Mouse (Mus musculus) liver, embryonic 13.5 days (tissue): Measurements from ENCODE around the gene Iqcd. TPM values are rescaled to one million over a fixed set of nuclear protein-coding genes. Genes with fewer than 3 reads are reported as not detected.

Experiments used
- ATAC-seq: fragments of 200-750 bp; cut with Nextera tagmentation; 2 replicates; pipeline ENCODE4 v1.8.0; 2017; ENCODE audit warnings: low read depth, mild to moderate bottlenecking, moderate number of reproducible peaks, moderate library complexity
- DNase-seq: peaks from one replicate; pipeline ENCODE4 v3.0.0; 2022
- H3K27ac ChIP-seq: fragments of 300-500 bp; sonication (generic); 2 replicates; pipeline ENCODE4 v1.5.1; 2015; ENCODE audit warnings: moderate library complexity, mild to moderate bottlenecking, inconsistent platforms
- H3K27me3 ChIP-seq: fragments of 300-500 bp; sonication (generic); 2 replicates; pipeline ENCODE4 v1.6.1; 2015; ENCODE audit warnings: mild to moderate bottlenecking, inconsistent platforms
- H3K36me3 ChIP-seq: fragments of 300-500 bp; sonication (generic); 2 replicates; pipeline ENCODE4 v1.6.1; 2015; ENCODE audit warnings: mild to moderate bottlenecking, inconsistent platforms
- H3K4me1 ChIP-seq: fragments of 300-500 bp; sonication (generic); replicated peaks from 2 replicates; pipeline ENCODE4 v1.6.1; 2015; ENCODE audit warnings: inconsistent platforms
- H3K4me2 ChIP-seq: fragments of 300-500 bp; sonication (generic); 2 replicates; pipeline ENCODE4 v1.6.1; 2015; ENCODE audit warnings: inconsistent platforms, mild to moderate bottlenecking, moderate library complexity
- H3K4me3 ChIP-seq: fragments of 300-500 bp; sonication (generic); replicated peaks from 2 replicates; pipeline ENCODE4 v1.5.1; 2015; ENCODE audit warnings: mild to moderate bottlenecking, inconsistent platforms
- H3K9ac ChIP-seq: fragments of 300-500 bp; sonication (generic); 2 replicates; pipeline ENCODE4 v1.6.1; 2015; ENCODE audit warnings: mild to moderate bottlenecking, inconsistent platforms
- H3K9me3 ChIP-seq: fragments of 300-500 bp; sonication (generic); replicated peaks from 2 replicates; pipeline ENCODE4 v1.6.1; 2016; ENCODE audit warnings: inconsistent platforms
- WGBS: fragments of 180-500 bp; shearing (Covaris S2); methylation state at CpG from one replicate; pipeline ENCODE4 v1.1.7; 2015; ENCODE audit not compliant: insufficient replicate concordance; 5-methylcytosine and 5-hydroxymethylcytosine counted together
- polyA plus RNA-seq: library from polyadenylated mRNA; unstranded; fragments of >200 nt; fragmentation: Nextera tagmentation; extraction: Ambion mirVana; gene quantifications from 2 replicates; pipeline ENCODE4 v1.2.1, GENCODE M21; 2015

Iqcd gene
- polyA plus RNA-seq, 1 experiment from 2014 or later, result 1.9 TPM

DNA sequence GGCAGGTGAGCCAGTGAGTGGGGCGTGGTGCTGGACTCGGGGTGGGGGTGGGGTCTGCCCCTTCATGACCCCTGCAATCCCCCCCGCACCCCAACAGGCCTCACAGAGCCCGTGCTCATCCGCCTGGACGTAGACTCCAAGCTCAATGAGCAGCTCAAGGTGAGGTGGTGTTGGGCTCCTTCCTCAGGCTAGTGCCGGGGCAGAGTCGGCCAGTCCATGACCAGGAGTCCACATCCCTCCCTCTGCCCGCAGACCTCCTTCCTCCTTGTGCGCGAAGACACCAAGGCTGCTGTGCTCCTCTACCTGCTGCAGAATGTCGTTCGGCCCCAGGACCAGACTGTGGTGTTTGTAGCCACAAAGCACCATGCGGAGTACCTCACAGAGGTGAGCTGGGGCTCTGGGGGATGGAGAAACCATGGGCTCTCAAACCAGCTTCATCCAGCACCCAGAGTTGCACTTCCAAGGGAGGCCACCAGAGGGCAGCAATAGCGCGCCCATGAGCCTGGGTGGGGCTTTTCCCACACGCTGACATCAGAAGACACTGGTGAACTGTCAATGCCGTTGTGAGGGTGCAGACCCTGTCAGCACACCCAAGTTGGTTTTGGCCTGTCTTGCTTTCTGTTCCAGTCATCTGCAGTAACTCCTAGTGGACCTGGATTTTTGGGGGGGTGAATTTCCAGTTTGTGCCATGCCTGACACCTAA lies 31.7 kb downstream of the Iqcd start:
- no peaks in the 10 kb centered on the region for H3K4me1 ChIP-seq
- no peak overlapping the region for H3K4me2 ChIP-seq
- WGBS, result 66% methylated on average over 18 of the region's 18 CpGs
- no peak overlapping the region for H3K9ac ChIP-seq
- H3K27me3 ChIP-seq, result no peaks in the 10 kb centered on the region
- peaks cover 100% of the 10 kb centered on the region for H3K36me3 ChIP-seq
- no peak overlapping the region for H3K4me3 ChIP-seq
- peak; percentile 8; the same call in 1 of the 2 replicates for ATAC-seq
- peaks cover 6% of the 10 kb centered on the region for H3K9me3 ChIP-seq
- DNase-seq, result peak; percentile 70
- H3K27ac ChIP-seq, result no peak overlapping the region

GRCm38 (mm10) chr5:120621078-120621765 lies 32.4 kb downstream of the Iqcd start:
- WGBS, result 80% methylated on average over 23 of the region's 23 CpGs
- H3K27me3 ChIP-seq, result no peaks in the 10 kb centered on the region
- H3K4me2 ChIP-seq, result no peak overlapping the region
- H3K9me3 ChIP-seq, result no peaks in the 10 kb centered on the region
- no peak overlapping the region for H3K4me3 ChIP-seq
- peaks cover 100% of the 10 kb centered on the region for H3K36me3 ChIP-seq
- no peak overlapping the region for H3K27ac ChIP-seq
- H3K4me1 ChIP-seq, result no peaks in the 10 kb centered on the region
- no peak overlapping the region for H3K9ac ChIP-seq
- DNase-seq, result no peak
- no peak for ATAC-seq

DNA sequence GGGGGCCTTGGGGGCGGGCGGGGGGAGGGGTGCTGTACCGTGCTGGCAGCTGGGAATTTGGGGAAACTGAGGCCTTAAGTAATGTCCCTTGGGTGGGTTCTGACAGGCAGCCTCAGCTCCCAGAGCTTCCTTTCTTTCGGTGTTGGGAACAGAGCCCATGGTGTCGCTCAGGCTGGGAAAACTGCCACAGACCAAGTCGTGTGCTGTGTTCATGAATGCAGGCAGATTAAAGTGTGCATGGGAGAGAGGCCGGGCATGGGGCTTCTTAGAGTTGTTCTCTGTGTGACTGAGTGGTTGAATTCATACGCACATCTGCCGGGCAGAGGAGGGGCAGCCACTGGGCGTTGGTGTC lies 33.0 kb downstream of the Iqcd start:
- H3K9ac ChIP-seq, result no peak overlapping the region
- H3K4me3 ChIP-seq, result no peak overlapping the region
- DNase-seq (no peak), ATAC-seq (no peak)
- H3K27me3 ChIP-seq, result no peaks in the 10 kb centered on the region
- WGBS, result 79% methylated on average over 10 of the region's 10 CpGs
- no peaks in the 10 kb centered on the region; the same call in 1 of the 2 replicates for H3K4me1 ChIP-seq
- peaks cover 100% of the 10 kb centered on the region for H3K36me3 ChIP-seq
- H3K9me3 ChIP-seq, result no peaks in the 10 kb centered on the region
- no peak overlapping the region for H3K27ac ChIP-seq
- H3K4me2 ChIP-seq, result no peak overlapping the region

GRCm38 (mm10) chr5:120622198-120622851 lies 33.5 kb downstream of the Iqcd start:
- H3K4me1 ChIP-seq, result no peaks in the 10 kb centered on the region; the same call in 1 of the 2 replicates
- 80% methylated on average over 5 of the region's 5 CpGs for WGBS
- H3K4me3 ChIP-seq, result no peak overlapping the region
- no peaks in the 10 kb centered on the region for H3K9me3 ChIP-seq
- DNase-seq (no peak), ATAC-seq (no peak)
- H3K36me3 ChIP-seq, result peaks cover 100% of the 10 kb centered on the region
- H3K27me3 ChIP-seq, result no peaks in the 10 kb centered on the region
- H3K27ac ChIP-seq, result no peak overlapping the region
- H3K4me2 ChIP-seq, result no peak overlapping the region
- no peak overlapping the region for H3K9ac ChIP-seq

DNA sequence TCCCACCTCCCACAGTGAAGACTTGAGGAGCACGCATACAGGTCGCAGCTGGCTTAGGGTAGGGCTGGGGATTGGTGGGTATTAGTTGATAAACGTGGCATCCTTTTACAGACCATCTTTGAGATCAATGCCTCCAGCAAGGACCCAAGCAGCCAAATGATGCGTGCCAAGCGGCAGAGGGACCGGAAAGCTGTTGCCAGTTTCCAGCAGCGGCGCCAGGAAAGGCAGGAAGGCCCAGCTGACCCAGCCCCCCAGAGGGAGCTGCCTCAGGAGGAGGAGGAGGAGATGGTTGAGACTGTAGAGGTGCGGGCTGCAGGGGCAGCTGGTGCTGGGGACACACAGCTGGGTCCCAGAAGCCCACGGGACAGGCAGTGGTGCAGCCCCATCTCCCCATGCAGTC lies 35.6 kb downstream of the Iqcd start:
- no peak overlapping the region for H3K9ac ChIP-seq
- ATAC-seq (no peak), DNase-seq (no peak)
- H3K36me3 ChIP-seq, result peaks cover 88% of the 10 kb centered on the region
- H3K4me2 ChIP-seq, result no peak overlapping the region
- 81% methylated on average over 10 of the region's 10 CpGs for WGBS
- H3K9me3 ChIP-seq, result no peaks in the 10 kb centered on the region
- H3K4me3 ChIP-seq, result no peak overlapping the region
- H3K27me3 ChIP-seq, result 0 out of 2 replicates have a peak, but pooled peaks cover 2% of the 10 kb centered on the region
- H3K27ac ChIP-seq, result no peak overlapping the region
- H3K4me1 ChIP-seq, result peaks cover 10% of the 10 kb centered on the region

DNA sequence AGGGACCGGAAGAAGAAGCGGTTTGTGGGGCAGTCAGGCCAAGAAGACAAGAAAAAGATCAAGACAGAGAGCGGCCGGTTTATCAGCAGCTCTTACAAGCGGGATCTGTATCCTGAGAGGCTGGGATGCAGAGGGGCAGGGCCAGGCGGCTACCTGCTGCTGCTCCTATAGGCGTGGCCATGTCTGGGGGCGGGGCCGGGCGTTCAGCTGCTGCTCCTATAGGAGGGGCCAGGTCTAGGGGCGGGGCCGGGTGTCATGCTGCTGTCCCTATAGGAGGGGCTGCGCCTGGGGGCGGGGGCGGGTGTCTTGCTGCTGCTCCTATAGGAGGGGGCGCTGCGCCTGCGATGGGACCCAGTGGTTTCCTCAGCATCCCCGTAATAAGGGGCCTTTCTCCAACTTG lies 37.6 kb downstream of the Iqcd start:
- Histone ChIP-seq H3K4me1 (peaks cover 10% of the 10 kb centered on the region), H3K9ac (no peak overlapping the region), H3K36me3 (peaks cover 68% of the 10 kb centered on the region), H3K9me3 (no peaks in the 10 kb centered on the region), H3K4me3 (no peak overlapping the region), H3K27me3 (peaks cover 22% of the 10 kb centered on the region), H3K27ac (no peak overlapping the region), H3K4me2 (no peak overlapping the region)
- ATAC-seq (peak; percentile 70), DNase-seq (peak; percentile 33)
- WGBS, result 59% methylated on average over 19 of the region's 19 CpGs

GRCm38 (mm10) chr5:120627515-120628300 lies 38.9 kb downstream of the Iqcd start:
- 86% methylated on average over 15 of the region's 15 CpGs for WGBS
- no peak for ATAC-seq

DNA sequence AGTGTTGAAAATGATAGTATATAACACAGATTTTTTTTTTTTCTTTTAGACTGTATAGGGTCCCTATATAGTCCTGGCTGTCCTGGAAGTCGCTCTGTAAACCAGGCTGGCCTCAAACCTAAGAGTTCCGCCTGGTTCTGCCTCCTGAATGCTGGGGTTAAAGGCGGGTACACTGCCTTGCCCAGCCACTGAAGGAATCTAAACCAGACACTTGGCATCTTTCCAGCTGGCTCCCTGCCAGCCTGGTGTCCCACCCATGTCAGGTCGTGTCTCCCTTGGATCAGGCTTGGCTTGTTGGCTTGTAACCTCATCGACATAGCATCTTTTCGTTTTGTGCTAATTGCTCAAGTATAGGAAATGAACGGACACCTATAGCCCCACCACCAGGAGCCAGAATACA lies 39.8 kb downstream of the Iqcd start:
- Histone ChIP-seq H3K4me1 (peaks cover 10% of the 10 kb centered on the region), H3K36me3 (peaks cover 46% of the 10 kb centered on the region), H3K4me3 (no peak overlapping the region), H3K27me3 (peaks cover 37% of the 10 kb centered on the region), H3K27ac (no peak overlapping the region), H3K9me3 (peaks cover 5% of the 10 kb centered on the region; the same call in 1 of the 2 replicates), H3K4me2 (no peak overlapping the region), H3K9ac (no peak overlapping the region)
- ATAC-seq (no peak), DNase-seq (no peak)
- 61% methylated on average over 7 of the region's 7 CpGs for WGBS

More at GRCm38 (mm10) chr5:120627515-120628300, 38.9 kb downstream of the Iqcd start:
- Histone ChIP-seq H3K36me3 (peaks cover 55% of the 10 kb centered on the region), H3K4me3 (no peak overlapping the region), H3K9ac (no peak overlapping the region), H3K27ac (no peak overlapping the region), H3K9me3 (peaks cover 5% of the 10 kb centered on the region; the same call in 1 of the 2 replicates), H3K27me3 (peaks cover 35% of the 10 kb centered on the region), H3K4me1 (peaks cover 10% of the 10 kb centered on the region), H3K4me2 (no peak overlapping the region)
- no peak for DNase-seq

DNA sequence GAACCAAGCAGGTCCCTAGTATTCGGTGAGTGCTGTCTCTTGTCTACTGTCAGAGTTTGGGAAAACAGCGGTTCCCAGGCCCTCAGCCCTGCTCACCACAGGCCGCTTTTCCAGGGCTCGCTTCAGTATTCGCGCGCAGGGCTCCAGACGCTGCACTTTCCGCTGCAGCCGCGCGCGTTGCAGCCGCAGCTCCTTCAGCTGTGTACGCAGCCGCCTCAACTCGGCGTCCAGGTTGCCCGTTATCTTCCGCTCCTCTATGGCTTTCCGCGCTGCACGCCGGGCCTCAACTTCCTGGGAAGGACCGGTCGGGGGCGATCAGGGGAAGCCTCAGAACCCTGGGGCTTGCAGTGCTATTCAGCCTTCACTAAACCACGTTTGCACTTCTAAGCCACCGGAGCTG lies 42.3 kb downstream of the Iqcd start:
- Histone ChIP-seq H3K4me1 (peaks cover 10% of the 10 kb centered on the region), H3K36me3 (peaks cover 21% of the 10 kb centered on the region), H3K4me3 (no peak overlapping the region), H3K9me3 (peaks cover 5% of the 10 kb centered on the region; the same call in 1 of the 2 replicates), H3K4me2 (peak overlapping the region; percentile 28; the same call in 1 of the 2 replicates), H3K9ac (no peak overlapping the region), H3K27ac (no peak overlapping the region), H3K27me3 (peaks cover 49% of the 10 kb centered on the region)
- 7% methylated on average over 29 of the region's 29 CpGs for WGBS
- DNase-seq, result no peak
- ATAC-seq, result no peak

DNA sequence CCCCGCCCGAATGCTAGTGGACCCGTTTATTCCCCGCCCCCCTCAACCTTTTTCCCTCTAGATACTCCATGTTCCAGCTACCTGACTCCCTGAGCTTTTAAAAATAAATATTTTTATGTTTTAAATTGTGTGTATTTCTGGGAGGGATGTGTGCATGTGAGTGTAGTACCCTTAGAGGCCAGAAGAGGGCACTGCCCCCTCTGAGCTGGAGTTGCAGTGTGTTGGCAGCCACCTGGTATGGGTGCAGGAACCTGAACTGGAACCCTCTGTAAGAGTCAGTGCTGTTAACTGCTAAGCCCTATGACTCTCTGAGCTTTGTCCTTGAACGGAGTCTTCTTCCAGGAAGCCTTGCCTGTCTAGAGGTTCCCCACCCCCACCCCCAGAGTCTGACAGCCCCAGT lies 43.1 kb downstream of the Iqcd start:
- Histone ChIP-seq H3K4me3 (no peak overlapping the region), H3K4me1 (peaks cover 10% of the 10 kb centered on the region)
- ATAC-seq, result no peak

GRCm38 (mm10) chr5:120634131-120634530 lies 45.3 kb downstream of the Iqcd start, which contains the start of gene Cfap73:
TSS of gene Cfap73 (minus strand) at chr5:120634235.
- Histone ChIP-seq H3K9ac (no peak within 1 kb of the TSS), H3K36me3 (no peaks in the 10 kb centered on the region), H3K27me3 (peaks cover 49% of the 10 kb centered on the region), H3K9me3 (peaks cover 5% of the 10 kb centered on the region; the same call in 1 of the 2 replicates), H3K27ac (no peak within 1 kb of the TSS), H3K4me2 (no peak within 1 kb of the TSS), H3K4me3 (no peak within 1 kb of the TSS), H3K4me1 (no peaks in the 10 kb centered on the region)
- 41% methylated on average over 9 of the region's 9 CpGs for WGBS
- DNase-seq, result no peak
- ATAC-seq, result no peak

More for the DNA sequence above, 43.1 kb downstream of the Iqcd start:
- H3K9me3 ChIP-seq, result peaks cover 5% of the 10 kb centered on the region; the same call in 1 of the 2 replicates
- H3K27me3 ChIP-seq, result peaks cover 49% of the 10 kb centered on the region
- H3K9ac ChIP-seq, result no peak overlapping the region
- no peak for DNase-seq
- WGBS, result 70% methylated on average over 5 of the region's 5 CpGs
- no peak overlapping the region for H3K4me2 ChIP-seq
- peaks cover 13% of the 10 kb centered on the region for H3K36me3 ChIP-seq
- H3K27ac ChIP-seq, result no peak overlapping the region
